Mouse (Mus musculus) Patski (cell line): ENCODE measurements at regions not wholly inside any gene's neighbourhood (a gene's known extent, or its start where the extent isn't known, plus 50 kb on each side); places are given as distances from the start of the nearest gene placed in this dataset.

ENCODE experiments used
- ATAC-seq: fragments of 100-300 bp; one replicate; pipeline ENCODE4 v1.8.0; 2021
- CTCF ChIA-PET: fragments of 350-600 bp; sonication (Branson Sonifier 250); formaldehyde crosslinking; loops from one replicate; lab custom pipeline; 2022; ENCODE audit warnings: inconsistent platforms; lab: Charles Lee
- POLR2A ChIA-PET: fragments of 350-600 bp; sonication (Branson Sonifier 250); formaldehyde crosslinking; loops from one replicate; lab custom pipeline; 2022; ENCODE audit warnings: antibody characterized with exemption, inconsistent platforms; lab: Charles Lee
- DNase-seq: peaks from one replicate; pipeline ENCODE4 v3.0.0-alpha.2; 2011; ENCODE audit warnings: low read depth, low spot score
- H3K27me3 ChIP-seq: fragments of 371-371 bp; one replicate; pipeline ENCODE4 v1.5.1; 2021
- CTCF ChIP-seq: fragments of 100-300 bp; IDR thresholded peaks from one replicate; pipeline ENCODE4 v1.5.1; 2021
- in situ Hi-C: fragments of 300-500 bp; cut with MboI; formaldehyde crosslinking; loops from 3 replicates; pipeline ENCODE4 v1.11.1; 2018; ENCODE audit warnings: low pct_unique_long_range_greater_than_20kb, mixed read lengths

GRCm38 (mm10) chr3:148632449-148632848, 357.9 kb downstream of the Adgrl2 start:
- ChIA-PET POLR2A (interaction anchor here (0.6 kb wide), 1 partner anchor 102 kb away, joined by 3 read pairs; no protein-coding TSS in a partner anchor), CTCF (interaction anchor here (1.5 kb wide), 1 partner anchor 190 kb away, joined by 3 read pairs; no protein-coding TSS in a partner anchor)
- no peak for DNase-seq
- in situ Hi-C loops = no loop called here
- no peaks in the 10 kb centered on the region for H3K27me3 ChIP-seq
- no peak for TF ChIP-seq CTCF
- ATAC-seq = no peak

GRCm38 (mm10) chr3:148631415-148632192, 358.8 kb downstream of the Adgrl2 start:
- POLR2A ChIA-PET = no interaction called here
- in situ Hi-C loops = no loop called here
- ATAC-seq (no peak), DNase-seq (no peak)
- CTCF ChIA-PET = no interaction called here
- no peaks in the 10 kb centered on the region for H3K27me3 ChIP-seq
- TF ChIP-seq CTCF = no peak

- in situ Hi-C loops = no loop called here
- POLR2A ChIA-PET = no interaction called here
- no peak for DNase-seq
- TF ChIP-seq CTCF = no peak
- CTCF ChIA-PET = no interaction called here
- ATAC-seq = no peak
- no peaks in the 10 kb centered on the region for H3K27me3 ChIP-seq
Observed at GRCm38 (mm10) chr3:148630865-148631264, 359.5 kb downstream of the Adgrl2 start.

- ChIA-PET POLR2A (interaction anchor here (1.0 kb wide), 1 partner anchor 35 kb away, joined by 3 read pairs; no protein-coding TSS in a partner anchor), CTCF (interaction anchor here (1.4 kb wide), 2 partner anchors 10 to 18 kb away, joined by 3 to 6 read pairs; no protein-coding TSS in a partner anchor)
- no peak for DNase-seq
- no peaks in the 10 kb centered on the region for H3K27me3 ChIP-seq
- in situ Hi-C loops = no loop called here
- no peak for ATAC-seq
- no peak for TF ChIP-seq CTCF
Observed at GRCm38 (mm10) chr3:148614971-148615671, 375.2 kb downstream of the Adgrl2 start.

GRCm38 (mm10) chr3:148613443-148613842, 376.9 kb downstream of the Adgrl2 start:
- ChIA-PET CTCF (interaction anchor here (0.8 to 1.4 kb wide), 3 partner anchors 9 to 24 kb away, joined by 3 to 6 read pairs (median 4); no protein-coding TSS in a partner anchor), POLR2A (no interaction called here)
- in situ Hi-C loops = no loop called here
- no peak for TF ChIP-seq CTCF
- ATAC-seq (no peak), DNase-seq (no peak)
- no peaks in the 10 kb centered on the region for H3K27me3 ChIP-seq

- no peaks in the 10 kb centered on the region for H3K27me3 ChIP-seq
- ATAC-seq = no peak
- DNase-seq = no peak
- no peak for TF ChIP-seq CTCF
- POLR2A ChIA-PET = no interaction called here
- in situ Hi-C loops = no loop called here
- CTCF ChIA-PET = no interaction called here
Observed at GRCm38 (mm10) chr3:148603276-148603675, 387.1 kb downstream of the Adgrl2 start.

- DNase-seq (no peak), ATAC-seq (no peak)
- no peak for TF ChIP-seq CTCF
- ChIA-PET POLR2A (no interaction called here), CTCF (interaction anchor here (1.0 kb wide), 1 partner anchor 15 kb away, joined by 3 read pairs; no protein-coding TSS in a partner anchor)
- no peaks in the 10 kb centered on the region for H3K27me3 ChIP-seq
- in situ Hi-C loops = no loop called here
Observed at GRCm38 (mm10) chr3:148602730-148603255, 387.6 kb downstream of the Adgrl2 start.

GRCm38 (mm10) chr3:148595561-148595960, 394.8 kb downstream of the Adgrl2 start:
- H3K27me3 ChIP-seq = no peaks in the 10 kb centered on the region
- CTCF ChIA-PET = interaction anchor here (0.7 kb wide), 1 partner anchor 9 kb away, joined by 3 read pairs; no protein-coding TSS in a partner anchor
- no peak for TF ChIP-seq CTCF
- in situ Hi-C loops = no loop called here
- ATAC-seq = peak; percentile 60
- POLR2A ChIA-PET = no interaction called here
- no peak for DNase-seq

GRCm38 (mm10) chr3:148589556-148589955, 400.8 kb downstream of the Adgrl2 start:
- ChIA-PET POLR2A (interaction anchor here (0.6 kb wide), 1 partner anchor 792 kb away, joined by 3 read pairs; no protein-coding TSS in a partner anchor), CTCF (interaction anchor here (1.0 to 1.7 kb wide), 3 partner anchors 11 to 34 kb away, joined by 3 to 4 read pairs (median 3); no protein-coding TSS in a partner anchor)
- ATAC-seq (no peak), DNase-seq (no peak)
- no peak for TF ChIP-seq CTCF
- in situ Hi-C loops = no loop called here
- H3K27me3 ChIP-seq = no peaks in the 10 kb centered on the region

GRCm38 (mm10) chr3:148575735-148576134, 414.6 kb downstream of the Adgrl2 start:
- ChIA-PET POLR2A (no interaction called here), CTCF (no interaction called here)
- no peaks in the 10 kb centered on the region for H3K27me3 ChIP-seq
- no peak for TF ChIP-seq CTCF
- DNase-seq = no peak
- no peak for ATAC-seq
- in situ Hi-C loops = no loop called here
